Mouse (Mus musculus): ENCODE results near the gene Tshz2. TPM values are rescaled to one million over a fixed set of nuclear protein-coding genes. Genes with fewer than 3 reads are reported as not detected.

Gene Tshz2
- total and polyA plus RNA-seq, 2 experiments from 2014 or later = 26.4 to 40.8 TPM

DNA sequence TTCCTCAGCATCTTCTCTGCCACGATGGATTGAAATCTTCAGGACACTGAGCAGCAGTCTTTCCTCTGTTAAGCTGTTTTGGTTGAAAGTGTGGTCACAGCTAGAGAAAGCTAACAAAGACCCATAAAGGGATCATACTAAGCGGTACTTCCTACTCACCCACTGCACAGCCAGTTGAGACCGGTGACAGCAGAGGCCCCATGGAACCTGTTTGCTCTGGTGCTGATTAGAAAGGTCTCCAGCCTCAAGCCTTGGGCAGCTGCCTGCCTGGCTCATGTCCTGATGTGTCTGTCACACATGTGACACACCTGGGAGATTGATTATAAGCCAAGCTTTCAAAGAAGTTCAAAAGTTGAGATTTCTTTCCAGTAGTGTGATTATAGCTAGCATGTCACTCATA, 429.6 kb downstream of the Tshz2 start:
- Histone ChIP-seq H3K4me2 (ENCODE audit: low read depth, low read length, poor library complexity, severe bottlenecking) (no peak overlapping the region), H3K9ac (replicated peaks; ENCODE audit: low read length, poor library complexity, severe bottlenecking) (no peak overlapping the region), H3K4me3 (ENCODE audit: low read depth, low read length) (no peak overlapping the region), H3K27ac (ENCODE audit: low read depth, low read length) (no peak overlapping the region), H3K9me3 (ENCODE audit: low read length) (0 out of 2 replicates have a peak, but pooled peaks cover 4% of the 10 kb centered on the region), H3K36me3 (ENCODE audit: insufficient read depth, low read length) (no peaks in the 10 kb centered on the region), H3K4me1 (ENCODE audit: insufficient read depth, low read length) (no peaks in the 10 kb centered on the region), H3K27me3 (ENCODE audit: insufficient read depth, low read length) (no peaks in the 10 kb centered on the region)
- no peak for TF ChIP-seq CTCF (IDR thresholded peaks at IDR 0.05)
- no peak for ATAC-seq (ENCODE audit: low FRiP score)
- 66% methylated on average over 3 of the region's 3 CpGs for WGBS
- DNase-seq (ENCODE audit: low spot score) = no peak

DNA sequence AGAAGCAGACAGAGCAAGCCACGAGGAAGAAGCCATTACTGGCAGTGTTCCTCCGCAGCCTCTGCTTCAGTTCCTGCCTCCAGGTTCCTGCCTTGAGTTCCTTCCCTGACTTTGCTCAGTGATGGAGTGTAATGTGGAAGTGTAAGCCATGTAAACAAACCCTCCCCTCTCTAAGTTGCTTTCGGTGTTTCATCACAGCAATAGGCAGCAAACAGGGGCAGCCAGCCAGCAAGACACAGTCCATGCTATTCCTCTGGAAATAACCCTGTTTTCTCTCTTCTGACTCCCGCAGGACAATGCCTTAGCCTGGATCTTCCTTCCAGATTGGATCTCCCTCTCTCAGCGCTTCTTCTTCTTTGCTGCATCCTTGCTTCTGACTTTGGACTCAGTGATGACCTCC, 437.2 kb downstream of the Tshz2 start:
- no peak for DNase-seq (ENCODE audit: low spot score)
- Histone ChIP-seq H3K4me2 (ENCODE audit: low read depth, low read length, poor library complexity, severe bottlenecking) (no peak overlapping the region), H3K36me3 (ENCODE audit: insufficient read depth, low read length) (no peaks in the 10 kb centered on the region), H3K27ac (ENCODE audit: low read depth, low read length) (no peak overlapping the region), H3K27me3 (ENCODE audit: insufficient read depth, low read length) (no peaks in the 10 kb centered on the region), H3K4me1 (ENCODE audit: insufficient read depth, low read length) (no peaks in the 10 kb centered on the region), H3K4me3 (ENCODE audit: low read depth, low read length) (no peak overlapping the region), H3K9ac (replicated peaks; ENCODE audit: low read length, poor library complexity, severe bottlenecking) (no peak overlapping the region), H3K9me3 (ENCODE audit: low read length) (0 out of 2 replicates have a peak, but pooled peaks cover 4% of the 10 kb centered on the region)
- 90% methylated on average over 5 of the region's 5 CpGs for WGBS
- TF ChIP-seq CTCF (IDR thresholded peaks at IDR 0.05) = no peak
- ATAC-seq (ENCODE audit: low FRiP score) = no peak

DNA sequence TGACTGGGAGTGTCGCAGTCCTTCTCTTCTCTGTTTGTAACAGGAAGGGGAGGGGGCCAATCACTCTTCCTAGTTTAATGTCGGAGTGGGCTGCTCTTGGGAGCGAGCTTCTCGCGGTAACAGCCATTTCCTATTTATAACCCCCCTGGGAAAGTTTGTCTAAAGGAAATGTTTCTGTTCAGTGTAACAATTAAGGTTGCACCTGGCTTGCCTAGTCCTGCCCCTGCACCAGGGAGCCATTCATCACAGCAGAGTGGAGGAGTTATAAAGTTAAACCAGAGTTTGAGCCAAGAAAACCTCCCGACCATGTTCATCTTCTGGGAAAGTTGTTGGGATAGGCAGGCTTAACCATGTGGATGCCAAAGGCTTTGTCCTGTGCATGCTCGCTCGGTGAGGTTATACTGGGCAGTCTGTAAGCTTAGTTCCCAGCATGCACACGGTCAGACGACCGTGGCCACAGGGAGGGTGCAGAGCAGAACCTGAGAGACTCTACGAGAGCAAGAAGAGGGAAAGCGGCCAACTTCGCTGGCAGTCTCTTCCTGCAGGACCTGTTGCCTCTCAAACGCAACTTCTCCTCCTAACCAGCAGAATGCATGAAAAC, 437.9 kb downstream of the Tshz2 start:
- no peaks in the 10 kb centered on the region for H3K4me1 ChIP-seq (ENCODE audit: insufficient read depth, low read length)
- H3K4me3 ChIP-seq (ENCODE audit: low read depth, low read length) = no peak overlapping the region
- peak; percentile 26 for DNase-seq (ENCODE audit: low spot score)
- H3K9me3 ChIP-seq (ENCODE audit: low read length) = 0 out of 2 replicates have a peak, but pooled peaks cover 4% of the 10 kb centered on the region
- no peak overlapping the region for H3K9ac ChIP-seq (replicated peaks; ENCODE audit: low read length, poor library complexity, severe bottlenecking)
- WGBS = 63% methylated on average over 15 of the region's 15 CpGs
- no peak for ATAC-seq (ENCODE audit: low FRiP score)
- no peaks in the 10 kb centered on the region for H3K27me3 ChIP-seq (ENCODE audit: insufficient read depth, low read length)
- no peaks in the 10 kb centered on the region for H3K36me3 ChIP-seq (ENCODE audit: insufficient read depth, low read length)
- H3K4me2 ChIP-seq (ENCODE audit: low read depth, low read length, poor library complexity, severe bottlenecking) = no peak overlapping the region
- H3K27ac ChIP-seq (ENCODE audit: low read depth, low read length) = no peak overlapping the region
- TF ChIP-seq CTCF (IDR thresholded peaks at IDR 0.05) = no peak

DNA sequence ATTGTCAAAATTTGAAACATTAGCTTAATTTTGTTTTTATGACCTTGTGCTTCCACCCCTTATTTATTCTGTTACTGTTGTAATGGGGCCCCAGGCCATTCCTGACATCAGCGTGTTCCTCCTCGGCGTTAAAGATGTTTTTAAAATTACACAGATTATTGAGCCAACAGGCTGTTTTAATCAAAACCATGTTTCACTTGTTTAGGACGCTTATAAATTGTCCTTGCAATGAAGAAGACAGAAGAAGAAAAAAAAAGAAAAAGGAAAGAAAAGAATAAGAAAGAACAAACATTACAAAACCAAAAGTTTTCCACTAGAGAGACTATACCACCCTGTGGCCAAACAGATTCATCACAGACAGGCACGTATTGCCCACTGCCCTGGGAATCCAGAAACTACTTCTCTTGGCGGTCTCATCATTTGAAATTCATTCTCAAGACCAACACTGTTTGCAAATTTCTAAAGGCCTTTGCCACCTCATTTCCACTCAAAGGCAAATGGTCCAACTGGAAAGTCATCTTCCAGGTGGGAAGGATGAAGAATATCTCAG, 444.2 kb downstream of the Tshz2 start:
- H3K4me2 ChIP-seq (ENCODE audit: low read depth, low read length, poor library complexity, severe bottlenecking) = no peak overlapping the region
- H3K9ac ChIP-seq (replicated peaks; ENCODE audit: low read length, poor library complexity, severe bottlenecking) = no peak overlapping the region
- H3K36me3 ChIP-seq (ENCODE audit: insufficient read depth, low read length) = no peaks in the 10 kb centered on the region
- H3K27ac ChIP-seq (ENCODE audit: low read depth, low read length) = no peak overlapping the region
- DNase-seq (ENCODE audit: low spot score) (peak; percentile 22), ATAC-seq (ENCODE audit: low FRiP score) (no peak)
- TF ChIP-seq CTCF (IDR thresholded peaks at IDR 0.05) = peak; percentile 67
- no peaks in the 10 kb centered on the region for H3K4me1 ChIP-seq (ENCODE audit: insufficient read depth, low read length)
- WGBS = 74% methylated on average over 6 of the region's 6 CpGs
- H3K4me3 ChIP-seq (ENCODE audit: low read depth, low read length) = no peak overlapping the region
- no peaks in the 10 kb centered on the region for H3K9me3 ChIP-seq (ENCODE audit: low read length)
- H3K27me3 ChIP-seq (ENCODE audit: insufficient read depth, low read length) = no peaks in the 10 kb centered on the region

DNA sequence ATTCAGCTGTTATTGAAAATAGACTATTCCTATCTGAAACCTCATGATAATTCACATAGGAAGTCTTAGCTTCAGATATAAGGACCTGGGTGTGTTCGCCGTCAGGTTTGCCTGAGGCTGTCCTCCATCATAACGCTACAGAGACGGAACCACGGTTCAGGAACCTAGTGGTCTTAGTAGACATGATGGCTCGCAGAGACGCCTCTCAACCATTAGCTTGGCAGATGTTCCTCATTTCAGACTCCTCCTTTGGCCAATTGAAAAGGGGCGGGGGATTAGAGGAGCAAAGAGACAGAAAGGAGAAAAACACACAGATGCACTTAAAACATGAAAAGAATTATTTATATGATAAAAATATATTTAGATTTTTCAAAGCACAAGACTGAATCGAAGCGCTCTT, 445.2 kb downstream of the Tshz2 start:
- H3K9ac ChIP-seq (replicated peaks; ENCODE audit: low read length, poor library complexity, severe bottlenecking) = no peak overlapping the region
- H3K4me1 ChIP-seq (ENCODE audit: insufficient read depth, low read length) = no peaks in the 10 kb centered on the region
- 83% methylated on average over 10 of the region's 10 CpGs for WGBS
- ATAC-seq (ENCODE audit: low FRiP score) (no peak), DNase-seq (ENCODE audit: low spot score) (no peak)
- no peak for TF ChIP-seq CTCF (IDR thresholded peaks at IDR 0.05)
- H3K27me3 ChIP-seq (ENCODE audit: insufficient read depth, low read length) = no peaks in the 10 kb centered on the region
- no peaks in the 10 kb centered on the region for H3K36me3 ChIP-seq (ENCODE audit: insufficient read depth, low read length)
- H3K4me2 ChIP-seq (ENCODE audit: low read depth, low read length, poor library complexity, severe bottlenecking) = no peak overlapping the region
- no peaks in the 10 kb centered on the region for H3K9me3 ChIP-seq (ENCODE audit: low read length)
- no peak overlapping the region for H3K27ac ChIP-seq (ENCODE audit: low read depth, low read length)
- H3K4me3 ChIP-seq (ENCODE audit: low read depth, low read length) = no peak overlapping the region

DNA sequence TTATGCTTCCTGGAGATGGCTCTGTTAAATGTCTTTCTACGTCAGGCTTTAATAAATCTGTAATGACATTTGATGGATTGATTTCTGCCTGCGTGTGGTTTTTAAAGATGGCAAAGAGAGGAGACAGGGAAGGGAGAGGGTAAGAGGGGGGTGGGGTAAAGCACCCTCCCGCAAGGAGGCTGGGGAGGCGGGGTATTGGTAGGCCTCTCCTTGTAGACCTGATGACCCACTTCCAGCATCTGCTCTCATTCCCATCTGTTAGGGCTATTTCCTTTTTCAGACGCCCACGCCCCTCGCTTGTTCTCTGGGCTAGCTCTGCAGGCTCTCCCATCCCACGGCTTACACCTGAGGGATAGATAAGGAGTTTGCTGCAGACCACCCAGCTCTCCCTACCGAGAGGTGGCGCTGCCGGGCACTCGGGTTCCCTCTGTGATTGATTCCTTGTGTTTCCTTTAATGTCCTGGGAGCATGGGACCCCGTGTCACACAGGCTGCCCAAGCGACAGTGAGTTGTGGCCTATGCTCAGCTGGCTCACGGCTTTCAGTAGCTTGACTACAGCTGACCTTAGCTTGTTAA, 445.7 kb downstream of the Tshz2 start:
- Histone ChIP-seq H3K9me3 (ENCODE audit: low read length) (no peaks in the 10 kb centered on the region), H3K36me3 (ENCODE audit: insufficient read depth, low read length) (no peaks in the 10 kb centered on the region), H3K27ac (ENCODE audit: low read depth, low read length) (no peak overlapping the region), H3K27me3 (ENCODE audit: insufficient read depth, low read length) (no peaks in the 10 kb centered on the region), H3K4me1 (ENCODE audit: insufficient read depth, low read length) (no peaks in the 10 kb centered on the region), H3K4me3 (ENCODE audit: low read depth, low read length) (no peak overlapping the region), H3K9ac (replicated peaks; ENCODE audit: low read length, poor library complexity, severe bottlenecking) (no peak overlapping the region), H3K4me2 (ENCODE audit: low read depth, low read length, poor library complexity, severe bottlenecking) (no peak overlapping the region)
- TF ChIP-seq CTCF (IDR thresholded peaks at IDR 0.05) = peak; percentile 30; the same call in 1 of the 2 replicates
- no peak for ATAC-seq (ENCODE audit: low FRiP score)
- DNase-seq (ENCODE audit: low spot score) = no peak
- 59% methylated on average over 15 of the region's 15 CpGs for WGBS
